Mouse (Mus musculus) MN1 (cell line): ENCODE measurements around the gene Cd83.

Experiments used
- DNase-seq: peaks from one replicate; pipeline ENCODE4 v3.0.0-alpha.2; 2016; ENCODE audit warnings: low spot score

Cd83 gene

DNA sequence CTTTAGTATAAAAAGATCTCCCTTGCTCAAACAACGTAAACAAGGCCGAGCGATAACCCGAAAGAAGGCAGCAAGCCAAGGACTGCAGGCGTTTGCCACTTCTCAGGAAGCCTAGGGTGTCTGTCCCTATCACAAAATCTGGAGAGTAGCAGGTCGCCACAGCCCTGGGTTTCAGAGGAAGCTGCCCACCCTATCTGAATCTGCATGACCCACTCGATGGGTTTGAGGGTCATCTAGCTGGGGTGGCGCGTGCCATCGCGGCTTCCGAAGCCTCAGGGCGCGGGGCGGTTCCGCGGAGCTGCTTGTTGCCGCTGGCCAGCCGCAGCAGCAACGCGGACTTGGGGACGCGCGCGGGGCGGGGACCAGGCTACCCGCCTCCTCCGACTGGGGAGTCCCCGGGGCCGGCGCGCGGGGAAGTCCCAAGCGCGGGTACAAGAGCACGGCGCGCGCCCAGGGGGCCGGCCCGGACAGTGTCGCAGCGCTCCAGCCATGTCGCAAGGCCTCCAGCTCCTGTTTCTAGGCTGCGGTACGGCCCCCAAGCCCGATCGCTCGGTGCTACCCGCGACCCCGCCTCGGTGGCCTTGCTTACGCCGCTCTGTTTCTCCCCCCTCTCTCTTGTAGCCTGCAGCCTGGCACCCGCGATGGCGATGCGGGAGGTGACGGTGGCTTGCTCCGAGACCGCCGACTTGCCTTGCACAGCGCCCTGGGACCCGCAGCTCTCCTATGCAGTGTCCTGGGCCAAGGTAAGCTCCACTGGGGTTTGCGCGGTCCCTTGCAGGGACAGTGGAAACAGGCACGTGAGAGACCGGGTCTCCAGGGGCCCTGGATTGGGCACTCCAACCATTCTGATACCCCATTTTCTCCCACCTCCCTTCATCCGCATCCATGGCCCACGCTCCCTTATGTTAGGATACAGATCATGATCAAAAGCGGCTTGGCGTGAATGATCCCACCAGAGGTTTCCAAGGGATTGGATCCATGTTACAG is at the start of gene Cd83:
Gene Cd83, plus strand, starts transcription at position 51 of the 987 bp plus-strand sequence.
- peak; percentile 49 for DNase-seq

DNA sequence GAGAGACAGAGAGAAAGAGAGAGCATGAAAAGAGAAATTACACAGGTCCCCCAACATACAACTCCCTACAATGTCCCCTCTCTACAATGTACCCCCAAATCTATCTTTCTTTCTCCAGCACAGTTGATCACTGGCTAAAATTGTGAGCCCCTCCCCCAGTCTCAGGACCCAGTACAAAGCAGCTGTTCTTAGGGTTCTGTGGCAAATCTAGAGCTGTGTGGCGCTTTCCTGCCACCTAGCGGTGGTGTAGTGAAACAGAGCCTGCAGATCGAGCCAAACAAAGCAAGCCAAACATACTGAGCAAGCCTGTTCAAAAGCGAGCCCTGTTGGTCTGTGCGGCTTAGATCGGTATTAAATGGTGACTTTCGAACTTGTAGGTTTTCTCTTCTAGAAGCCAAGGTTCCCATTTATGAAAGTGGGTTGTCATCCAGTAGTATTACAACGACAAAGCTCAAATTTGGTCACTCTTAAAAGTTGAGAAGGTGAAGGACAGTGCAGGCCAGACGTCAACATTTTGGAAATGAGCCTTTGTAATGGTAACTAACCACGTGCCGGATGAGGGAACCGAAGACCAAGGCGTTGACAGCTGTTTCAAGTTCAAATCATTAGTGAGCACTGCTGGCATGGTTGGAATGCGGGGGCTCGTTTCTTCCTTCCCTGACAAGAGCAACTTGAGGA is 44.8 kb upstream of the Cd83 start:
- DNase-seq = peak; percentile 78

DNA sequence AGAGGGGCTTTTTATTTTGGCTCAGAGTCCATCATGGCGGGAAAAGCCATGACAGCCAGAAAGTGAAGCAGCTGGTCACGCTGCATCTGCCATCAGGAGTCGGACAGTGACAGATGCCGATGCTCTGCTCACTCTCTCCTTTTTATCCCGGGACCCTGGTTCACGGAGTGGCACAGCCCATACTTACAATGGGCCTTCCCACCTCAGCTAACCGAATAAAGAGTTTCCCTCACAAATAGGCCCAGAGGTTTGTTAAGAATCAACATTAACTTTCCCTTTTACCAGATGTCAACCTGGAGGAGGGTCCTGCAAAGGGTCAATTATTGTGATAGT is 44.3 kb upstream of the Cd83 start:
- DNase-seq = no peak

DNA sequence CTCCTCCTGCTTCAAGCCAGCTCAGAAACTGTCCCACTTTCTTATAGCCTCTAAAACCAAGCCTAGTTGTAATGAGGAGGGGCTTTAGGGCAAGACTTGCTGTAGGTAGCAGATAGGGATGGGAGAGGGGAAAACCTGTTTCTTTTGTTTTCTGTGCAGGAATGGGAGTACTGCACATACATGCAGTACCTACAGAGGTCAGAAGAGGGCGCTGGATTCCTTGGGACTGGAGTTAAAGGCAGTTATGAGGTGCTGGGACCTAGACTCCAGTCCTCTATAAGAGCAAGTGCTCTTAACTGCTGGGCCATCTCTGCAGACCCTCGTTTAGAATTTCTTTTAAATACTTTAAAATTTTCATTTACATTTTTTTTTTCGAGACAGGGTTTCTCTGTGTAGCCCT is 41.9 kb upstream of the Cd83 start:
- DNase-seq = no peak

DNA sequence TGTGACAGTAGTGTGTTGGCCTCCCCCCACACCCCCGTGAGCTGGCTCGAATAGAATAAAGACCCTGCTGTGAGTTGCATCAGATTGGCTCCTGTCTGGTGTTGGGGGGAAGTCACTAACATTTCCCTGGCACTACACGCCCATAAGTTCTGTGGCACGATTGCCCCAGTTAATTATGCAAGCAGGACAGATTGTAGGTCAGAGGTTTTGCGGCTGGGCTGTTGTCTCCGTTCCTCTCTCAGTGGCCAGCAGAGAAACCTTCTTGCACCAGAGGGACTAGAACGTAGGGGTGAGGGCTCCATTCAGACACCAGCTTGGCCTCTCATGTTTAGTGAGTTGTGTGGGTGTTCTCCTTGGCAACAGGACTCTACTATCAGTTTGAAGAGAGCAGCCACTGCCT is 40.3 kb upstream of the Cd83 start:
- no peak for DNase-seq

DNA sequence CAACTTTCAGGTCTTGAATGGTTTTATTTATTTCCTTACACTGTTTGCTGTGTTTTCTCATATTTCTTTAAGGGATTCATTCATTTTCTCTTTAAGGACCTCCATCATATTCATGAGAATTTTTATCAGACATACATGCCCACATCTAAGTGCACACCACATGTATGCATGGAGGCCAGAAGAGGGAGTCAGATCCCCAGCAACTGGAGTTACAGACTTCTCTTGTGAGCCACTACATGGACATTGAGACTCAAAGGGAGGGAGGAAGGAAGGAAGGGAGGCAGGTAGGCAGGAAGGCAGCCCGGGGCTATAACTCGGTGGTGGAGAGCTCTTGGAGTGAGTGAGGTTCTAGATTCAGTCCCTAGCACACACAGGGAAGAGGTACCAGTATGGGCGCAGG is 34.3 kb upstream of the Cd83 start:
- no peak for DNase-seq

DNA sequence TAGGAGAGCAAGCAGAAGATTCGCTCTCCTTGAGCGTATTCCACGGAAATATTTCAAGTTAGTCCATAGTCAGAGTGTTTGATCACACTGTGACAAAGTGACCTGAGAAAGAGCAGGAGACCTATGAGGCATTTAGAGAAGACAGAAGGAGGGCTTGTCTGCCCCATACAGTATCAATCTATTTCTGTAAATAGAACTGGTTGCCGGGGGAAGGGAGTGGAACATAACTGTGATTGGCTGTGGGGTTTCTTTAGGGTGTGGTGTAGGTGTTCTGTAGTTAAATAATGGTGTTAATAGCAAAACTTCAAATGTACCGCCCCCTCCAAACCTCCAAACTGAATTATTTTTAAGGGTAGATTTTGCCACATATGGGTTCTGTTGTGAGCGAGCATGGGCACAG is 33.6 kb upstream of the Cd83 start:
- DNase-seq = no peak

DNA sequence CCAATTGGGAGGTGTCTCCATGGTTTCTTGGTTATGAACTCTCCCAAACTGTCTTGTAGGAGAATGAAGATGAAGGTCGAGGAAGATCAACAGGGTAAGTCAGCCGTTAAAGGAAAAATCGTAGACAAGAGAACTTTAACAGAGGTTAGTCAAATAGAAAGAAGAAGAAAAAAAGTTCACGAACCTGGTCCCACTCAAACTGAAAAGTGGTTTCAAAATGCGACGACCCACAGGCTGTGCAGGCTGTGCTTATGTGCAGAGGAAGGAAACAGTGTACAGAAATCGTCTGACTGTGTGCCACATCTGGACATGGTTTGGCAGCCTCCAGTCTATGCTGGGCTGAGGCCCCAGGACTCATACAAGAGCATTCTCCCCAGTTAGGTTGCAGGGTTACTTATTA is 32.2 kb upstream of the Cd83 start:
- DNase-seq = no peak

DNA sequence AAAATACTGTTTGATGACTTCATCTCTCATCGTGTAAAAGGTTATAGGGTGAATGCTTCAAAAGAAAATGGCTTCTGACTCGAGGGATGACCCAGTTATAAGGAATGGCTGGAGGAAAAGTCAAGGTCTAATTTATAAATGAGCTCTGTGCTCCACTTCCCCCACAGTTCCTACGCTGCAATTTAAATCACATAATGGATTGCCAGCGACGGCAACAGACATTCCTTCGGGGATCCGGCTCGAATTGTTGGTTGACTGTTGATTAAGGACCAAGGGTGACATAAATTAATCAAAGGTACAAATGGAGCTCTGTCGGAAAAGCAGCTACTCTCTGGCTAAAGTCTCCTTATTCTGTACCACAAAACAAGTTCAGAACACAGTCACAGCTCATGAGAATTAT is 30.9 kb upstream of the Cd83 start:
- no peak for DNase-seq

DNA sequence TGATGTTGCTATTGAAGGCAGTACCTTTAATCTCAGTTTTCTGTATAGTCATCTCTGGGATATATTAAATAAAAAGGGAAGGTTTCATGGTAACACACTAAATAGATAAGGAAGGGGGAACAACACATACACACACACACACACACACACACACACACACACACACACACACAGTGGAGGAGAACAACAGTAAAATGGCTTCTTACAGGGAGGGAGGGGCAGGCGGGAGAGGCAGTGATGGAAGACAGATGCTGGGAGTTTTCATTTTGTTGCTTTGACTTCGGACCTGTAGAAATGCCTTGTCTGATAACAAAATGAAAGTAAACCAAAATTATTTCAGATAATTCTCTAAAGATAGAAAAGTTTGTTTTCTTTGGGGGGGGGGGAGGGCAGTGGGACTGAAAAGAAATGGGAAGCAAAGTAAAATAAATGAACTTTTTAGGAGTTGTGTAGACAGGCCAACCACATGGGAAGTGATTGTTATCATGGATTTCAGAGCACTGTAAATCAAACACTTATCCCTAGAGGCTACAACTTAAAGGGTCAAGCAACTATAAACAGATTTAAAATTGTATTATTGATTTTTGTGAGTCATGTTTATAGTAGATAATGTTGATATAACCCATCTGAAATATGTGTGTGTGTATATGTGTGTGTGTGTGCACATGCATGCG is 30.0 kb upstream of the Cd83 start:
- DNase-seq = no peak

DNA sequence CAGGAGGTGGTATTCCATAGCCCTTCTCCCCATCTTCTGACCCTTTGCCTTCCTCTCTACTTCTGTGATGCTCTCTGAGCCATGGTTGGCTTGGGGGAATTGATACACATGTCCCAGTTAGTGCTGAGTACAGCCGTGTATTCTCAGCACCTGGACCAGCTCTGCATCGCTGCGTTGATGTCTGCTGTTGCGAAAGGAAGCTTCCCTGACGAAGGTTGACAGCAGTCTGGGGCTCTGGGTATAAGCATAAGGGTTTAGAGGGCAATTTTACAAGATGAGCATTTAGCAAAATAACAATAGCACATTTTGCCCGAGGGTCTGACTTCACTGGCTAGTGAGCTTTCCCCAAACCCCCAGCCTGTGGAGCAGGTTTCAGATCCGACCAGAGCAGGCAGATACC is 29.0 kb upstream of the Cd83 start:
- no peak for DNase-seq

DNA sequence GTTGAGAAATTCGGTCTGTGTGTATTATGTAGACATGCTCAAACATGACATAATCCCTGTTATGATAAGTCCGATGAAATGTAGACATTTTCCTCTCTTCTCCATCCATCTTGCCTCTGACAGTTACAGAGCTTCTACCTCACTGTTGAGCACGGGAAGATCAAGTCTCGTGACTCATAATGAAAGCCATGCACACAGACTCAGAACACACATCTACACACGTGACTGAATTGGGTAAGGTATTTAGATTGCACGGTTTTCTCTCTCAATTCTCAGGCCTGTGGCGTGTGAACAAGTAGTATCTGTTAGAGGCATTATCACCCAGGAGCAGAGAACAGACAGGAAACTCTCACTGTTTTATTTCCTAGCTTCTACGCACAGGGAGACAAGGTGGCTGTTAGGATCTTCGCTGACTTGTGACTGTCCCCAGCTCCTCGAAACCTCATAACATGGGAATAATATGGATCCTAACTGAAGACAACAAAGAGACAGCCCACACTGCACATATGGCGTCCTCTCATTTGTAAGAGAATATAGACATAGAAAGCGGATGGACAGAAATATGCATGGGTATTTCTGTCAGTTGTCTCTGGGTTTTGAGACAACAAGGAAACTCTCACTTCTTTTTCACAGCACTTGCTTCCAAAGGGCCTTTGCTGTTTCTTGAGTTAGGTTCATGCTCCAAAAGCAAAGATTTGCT is 23.3 kb upstream of the Cd83 start:
- no peak for DNase-seq

DNA sequence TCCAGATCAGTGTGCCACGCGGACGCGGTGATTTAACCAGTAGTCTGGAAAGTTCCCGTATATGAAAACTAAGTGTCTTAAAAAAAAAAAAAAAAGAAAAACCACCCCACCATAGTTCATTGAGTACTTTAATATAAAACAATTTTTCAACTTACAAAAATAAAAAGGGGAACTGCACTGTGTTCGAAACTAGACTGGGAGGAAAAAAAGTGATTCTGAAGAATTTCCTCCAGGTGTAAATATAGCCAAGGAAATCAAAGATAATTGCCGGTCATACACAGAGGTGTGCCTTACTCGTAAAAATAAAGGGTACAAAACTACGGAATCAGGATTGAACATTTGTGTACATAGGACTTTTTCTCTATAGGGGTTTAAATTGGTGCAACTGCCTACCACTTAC is 21.7 kb upstream of the Cd83 start:
- no peak for DNase-seq

DNA sequence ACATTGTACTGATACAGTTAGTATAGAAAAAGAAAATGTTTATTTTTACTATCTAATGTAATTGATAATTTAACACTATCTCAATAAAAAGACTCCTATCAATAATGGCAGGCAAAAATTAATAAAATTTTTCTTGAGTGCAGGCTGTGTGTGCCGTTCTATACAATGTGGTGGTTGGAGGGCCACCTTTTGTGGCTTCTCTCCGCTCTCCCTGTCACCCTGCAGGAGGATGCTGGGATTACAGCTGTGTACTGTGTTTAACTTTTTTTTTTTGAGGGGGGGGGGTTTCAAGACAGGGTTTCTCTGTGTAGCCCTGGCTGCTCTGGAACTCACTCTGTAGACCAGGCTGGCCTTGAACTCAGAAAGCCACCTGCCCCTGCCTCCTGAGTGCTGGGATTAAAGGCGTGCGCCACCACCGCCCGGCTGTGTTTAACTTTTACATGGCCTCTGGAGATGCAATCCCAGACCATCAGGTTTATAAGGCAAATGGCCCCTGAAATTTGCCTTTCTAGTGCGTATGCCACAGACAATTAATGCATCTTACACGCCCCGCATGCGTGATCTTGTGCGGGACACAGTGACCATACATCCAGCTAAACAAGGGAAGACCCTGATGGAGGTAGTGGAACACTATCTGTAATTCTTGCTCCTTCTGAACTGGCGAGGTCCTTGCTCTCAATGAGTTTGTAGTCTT is 21.1 kb upstream of the Cd83 start:
- DNase-seq = no peak

DNA sequence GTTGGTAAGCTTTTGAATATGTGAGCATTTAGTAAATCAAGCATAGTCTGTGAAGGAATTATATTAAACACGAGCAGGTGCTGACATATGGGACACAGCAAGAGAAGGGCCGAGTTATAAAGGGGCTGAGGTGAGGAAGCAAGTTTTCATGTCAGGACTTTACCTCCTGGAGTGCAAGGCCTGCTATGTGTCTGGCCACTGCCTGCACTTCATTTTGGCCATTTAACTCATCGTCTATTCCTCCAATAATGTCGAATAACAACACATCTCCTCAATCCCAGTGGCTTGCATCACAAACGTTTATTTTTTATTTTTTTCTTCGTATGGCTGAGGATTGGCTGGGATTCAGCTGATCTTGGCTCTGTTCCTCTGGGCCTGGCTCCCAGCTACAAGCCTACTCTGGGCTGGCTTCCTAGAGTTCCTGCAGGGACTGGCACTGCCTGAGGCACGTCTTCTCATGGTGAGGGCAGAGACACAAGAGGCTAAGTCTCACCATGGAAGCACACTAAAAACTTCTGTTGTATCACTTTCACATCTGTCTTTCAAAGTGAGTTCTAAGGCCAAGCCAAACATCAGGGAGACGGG is 20.5 kb upstream of the Cd83 start:
- DNase-seq = peak; percentile 23

DNA sequence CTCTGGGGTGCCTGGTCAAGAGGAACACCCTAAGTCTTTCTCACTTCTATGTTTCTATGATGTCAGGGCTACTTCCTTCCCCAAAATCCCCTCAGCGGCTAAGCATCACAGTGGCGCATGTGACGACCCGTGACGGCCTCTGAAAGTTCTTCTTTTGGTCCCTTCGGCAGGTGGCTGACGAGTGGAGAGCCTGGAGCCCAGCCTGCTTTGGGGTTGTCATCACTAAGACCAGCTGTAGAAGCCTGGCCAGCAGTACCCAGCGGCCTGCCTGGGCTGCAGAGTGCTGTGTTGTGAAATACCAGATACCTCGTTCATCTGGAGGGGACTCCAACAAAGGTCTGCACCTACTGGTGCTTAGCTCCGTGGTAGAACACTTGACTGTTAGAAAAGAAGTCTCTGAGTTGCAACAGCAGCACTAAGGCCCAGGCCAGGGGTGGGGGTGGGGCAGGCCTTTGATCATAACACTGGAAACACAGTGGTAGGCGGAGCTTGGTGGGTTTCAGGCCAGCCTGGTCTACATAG is 19.2 kb upstream of the Cd83 start:
- no peak for DNase-seq

DNA sequence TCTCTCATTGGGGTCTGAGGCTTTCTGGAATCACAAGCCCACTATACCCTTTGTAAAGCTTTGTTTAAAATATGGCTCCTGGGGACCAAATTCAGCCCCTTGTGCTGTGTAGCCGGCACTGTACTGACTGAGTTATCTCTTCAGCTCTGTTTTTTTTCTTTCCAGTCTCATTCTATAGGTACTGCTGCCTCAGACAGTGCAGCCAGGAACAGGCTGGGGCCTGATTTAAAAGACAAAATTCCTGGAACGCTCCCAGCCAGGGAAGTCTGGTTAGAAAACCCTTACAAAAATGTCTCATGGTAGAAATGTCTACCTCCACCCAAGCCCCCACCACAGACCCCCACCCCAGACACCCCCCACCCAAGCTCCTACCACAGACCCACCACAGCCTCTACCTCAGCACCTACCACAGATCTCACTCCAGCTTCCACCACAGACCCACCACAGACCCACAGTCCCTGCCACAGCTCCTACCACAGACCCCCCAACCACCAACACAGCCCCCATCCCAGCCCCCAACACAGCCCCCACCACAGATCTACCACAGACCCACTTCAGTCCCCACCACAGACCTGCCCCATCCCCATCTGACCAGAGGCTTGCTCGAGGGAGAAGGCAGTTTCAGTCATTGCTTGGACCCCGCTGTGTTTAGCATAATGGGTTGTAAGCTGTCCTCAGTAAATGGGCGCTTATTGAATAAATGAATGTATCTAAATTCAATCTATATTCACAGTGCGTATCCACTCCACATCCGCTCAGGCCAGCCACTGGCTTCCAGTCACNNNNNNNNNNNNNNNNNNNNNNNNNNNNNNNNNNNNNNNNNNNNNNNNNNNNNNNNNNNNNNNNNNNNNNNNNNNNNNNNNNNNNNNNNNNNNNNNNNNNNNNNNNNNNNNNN is 17.5 kb upstream of the Cd83 start:
- DNase-seq = no peak

DNA sequence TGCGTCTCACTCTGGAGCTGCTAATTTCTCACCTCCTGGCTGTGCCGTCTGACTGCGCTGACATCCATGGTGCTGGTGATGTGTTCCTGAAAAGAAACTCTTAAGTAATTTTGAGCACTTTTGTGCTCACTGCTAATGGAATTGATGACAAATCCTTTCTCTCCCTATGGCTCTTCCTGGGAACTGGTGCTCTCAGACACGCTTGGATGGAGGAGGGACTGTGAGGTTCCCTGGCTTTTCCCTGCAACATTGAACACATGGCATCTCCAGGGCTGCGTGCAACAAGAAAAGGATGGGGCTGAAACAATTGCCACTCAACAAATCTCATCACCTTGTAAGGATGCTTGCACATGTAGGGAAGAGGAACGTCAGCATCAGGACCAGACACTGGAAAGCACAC is 11.6 kb upstream of the Cd83 start:
- DNase-seq = no peak

DNA sequence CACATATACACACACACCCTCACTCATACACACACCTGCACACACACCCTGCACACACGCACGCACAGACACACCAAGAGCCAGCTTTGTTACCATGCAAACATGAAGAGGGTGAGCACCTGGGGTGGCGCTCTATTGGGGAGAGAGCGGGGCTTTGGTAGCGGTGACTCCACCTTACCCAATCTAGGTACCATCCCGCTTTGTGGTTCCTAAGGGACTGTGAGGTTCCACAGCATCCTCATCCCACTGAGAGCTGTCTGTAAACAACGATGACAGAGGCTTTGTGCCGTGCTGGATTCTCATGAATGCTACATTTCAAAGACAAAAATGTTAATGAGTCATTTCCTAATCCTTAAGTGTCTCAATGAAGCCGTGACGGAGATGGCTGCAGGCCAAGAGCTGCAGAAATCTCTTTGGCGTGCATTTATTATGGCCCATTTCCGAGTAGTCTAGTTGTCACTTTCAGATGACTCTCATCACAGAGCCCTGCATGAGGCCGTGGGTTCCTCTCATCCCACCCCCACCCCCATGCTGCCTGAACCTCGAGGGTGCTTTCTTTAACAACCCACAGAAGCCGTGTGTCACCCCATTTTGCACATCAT is 10.5 kb upstream of the Cd83 start:
- peak; percentile 71 for DNase-seq
